Mouse (Mus musculus) forebrain, embryonic 11.5 days (tissue): ENCODE data around the gene Apold1. TPM values are rescaled to one million over a fixed set of nuclear protein-coding genes. Genes with fewer than 3 reads are reported as not detected.
A peak's percentile ranks its signal among the peaks of the same experiment; 100 is the strongest.

ENCODE experiments used
- ATAC-seq: fragments of 200-750 bp; cut with Nextera tagmentation; replicated peaks from 2 replicates; pipeline ENCODE4 v1.8.0; 2017; ENCODE audit warnings: moderate TSS enrichment; ENCODE audit not compliant: low FRiP score
- DNase-seq: peaks from one replicate; pipeline ENCODE4 v3.0.0-alpha.2; 2017; ENCODE audit warnings: low spot score
- H3K27ac ChIP-seq: fragments of 300-500 bp; sonication (generic); 2 replicates; pipeline ENCODE4 v1.5.1; 2014; ENCODE audit warnings: low read depth, low read length
- H3K27me3 ChIP-seq: fragments of 300-500 bp; sonication (generic); 2 replicates; pipeline ENCODE4 v1.6.1; 2014; ENCODE audit warnings: mild to moderate bottlenecking, low read length, mixed read lengths; ENCODE audit not compliant: control insufficient read depth, insufficient read depth
- H3K36me3 ChIP-seq: fragments of 300-500 bp; sonication (generic); 2 replicates; pipeline ENCODE4 v1.6.1; 2014; ENCODE audit warnings: mild to moderate bottlenecking, low read length, moderate library complexity, mixed read lengths; ENCODE audit not compliant: control insufficient read depth, insufficient read depth
- H3K4me1 ChIP-seq: fragments of 300-500 bp; sonication (generic); replicated peaks from 2 replicates; pipeline ENCODE4 v1.6.1; 2014; ENCODE audit warnings: low read length, mixed read lengths; ENCODE audit not compliant: control insufficient read depth, insufficient read depth
- H3K4me2 ChIP-seq: fragments of 300-500 bp; sonication (generic); 2 replicates; pipeline ENCODE4 v1.6.1; 2014; ENCODE audit warnings: low read depth, mild to moderate bottlenecking, low read length, moderate library complexity, mixed read lengths; ENCODE audit not compliant: severe bottlenecking
- H3K4me3 ChIP-seq: fragments of 300-500 bp; sonication (generic); 2 replicates; pipeline ENCODE4 v1.5.1; 2014; ENCODE audit warnings: low read depth, low read length
- H3K9ac ChIP-seq: fragments of 300-500 bp; sonication (generic); 2 replicates; pipeline ENCODE4 v1.6.1; 2014; ENCODE audit warnings: low read length
- H3K9me3 ChIP-seq: fragments of 300-500 bp; sonication (generic); 2 replicates; pipeline ENCODE4 v1.6.1; 2016; ENCODE audit warnings: low read length, mixed read lengths; ENCODE audit not compliant: control insufficient read depth
- WGBS: fragments of 180-500 bp; shearing (Covaris S2); extraction: QIAGEN DNeasy Blood & Tissue Kit; methylation state at CpG from one replicate; pipeline ENCODE4 v1.1.7; 2014; 5-methylcytosine and 5-hydroxymethylcytosine counted together
- polyA plus RNA-seq: library from polyadenylated mRNA; unstranded; fragments of >200 nt; fragmentation: Nextera tagmentation; extraction: Ambion mirVana; gene quantifications from 2 replicates; pipeline ENCODE4 v1.2.1, GENCODE M21; 2014

Apold1 gene
- polyA plus RNA-seq, 1 experiment from 2014 or later: 3.0 TPM

DNA sequence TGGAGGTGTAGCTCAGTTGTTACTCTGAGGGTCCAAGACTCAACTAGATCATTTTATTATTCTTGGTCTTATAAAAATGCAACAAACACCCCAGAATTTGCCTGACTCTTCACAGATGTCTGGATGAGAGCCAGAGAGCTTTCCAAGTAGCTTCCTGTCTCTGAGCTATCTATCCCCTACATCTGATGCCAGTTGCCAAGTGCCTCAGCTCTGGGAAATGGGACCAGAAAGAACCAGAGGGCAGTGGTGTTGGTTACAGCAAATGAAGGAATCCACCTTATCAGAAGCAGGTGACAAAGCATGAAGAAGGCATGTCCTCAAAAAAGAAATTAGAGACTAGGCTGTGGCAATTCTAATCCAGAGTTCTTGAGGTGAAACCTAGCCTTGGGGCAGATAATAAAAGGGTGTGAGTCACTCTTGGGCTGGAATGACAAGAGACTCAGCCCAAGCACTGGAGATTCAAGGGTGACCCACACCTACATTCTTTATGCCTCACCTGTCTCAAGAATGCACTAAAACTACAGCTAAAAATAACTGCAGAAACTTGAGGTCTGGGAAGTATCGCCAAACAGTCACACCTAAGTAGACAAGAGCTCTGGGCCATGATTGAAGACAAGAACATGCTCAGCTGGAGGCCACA, 43.4 kb downstream of the Apold1 start:
- no peak for ATAC-seq

GRCm38 (mm10) chr6:135026232-135026631, 44.7 kb downstream of the Apold1 start:
- no peaks in the 10 kb centered on the region for H3K27me3 ChIP-seq
- H3K27ac ChIP-seq: no peak overlapping the region
- no peaks in the 10 kb centered on the region for H3K4me1 ChIP-seq
- H3K9ac ChIP-seq: no peak overlapping the region
- WGBS: 10% methylated on average over 3 of the region's 3 CpGs
- H3K4me3 ChIP-seq: no peak overlapping the region
- no peak overlapping the region for H3K4me2 ChIP-seq
- H3K36me3 ChIP-seq: peaks cover 13% of the 10 kb centered on the region; the same call in 1 of the 2 replicates
- H3K9me3 ChIP-seq: no peaks in the 10 kb centered on the region
- 0 out of 2 replicates have a peak, but pooled peaks have one; percentile 49 for ATAC-seq
- DNase-seq: no peak

More for the DNA sequence above, 43.4 kb downstream of the Apold1 start:
- Histone ChIP-seq H3K4me3 (no peak overlapping the region), H3K4me1 (no peaks in the 10 kb centered on the region), H3K27me3 (no peaks in the 10 kb centered on the region), H3K36me3 (peaks cover 15% of the 10 kb centered on the region; the same call in 1 of the 2 replicates), H3K4me2 (no peak overlapping the region), H3K9ac (no peak overlapping the region), H3K27ac (no peak overlapping the region), H3K9me3 (no peaks in the 10 kb centered on the region)
- 97% methylated on average over 1 of the region's 1 CpGs for WGBS
- no peak for DNase-seq

DNA sequence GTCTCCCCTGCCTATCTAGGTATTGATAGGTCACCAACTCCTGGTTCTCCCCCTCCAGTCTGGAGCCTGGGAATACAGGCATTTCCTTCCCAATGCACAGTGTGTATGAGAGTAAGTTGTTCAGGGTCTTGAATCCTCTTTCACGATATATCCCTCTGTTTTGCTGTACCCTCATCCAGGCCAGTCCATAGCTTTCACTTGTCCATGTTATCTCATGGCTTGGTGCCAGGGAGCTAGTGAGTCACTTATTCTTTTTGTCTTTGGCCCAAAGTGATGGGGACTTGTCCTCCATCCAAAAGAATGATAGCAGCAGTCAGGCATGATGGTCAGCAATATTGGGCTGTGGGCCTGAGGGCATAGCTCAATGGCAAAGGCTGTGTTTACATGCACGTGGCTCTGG, 45.2 kb downstream of the Apold1 start:
- no peak overlapping the region for H3K27ac ChIP-seq
- H3K36me3 ChIP-seq: peaks cover 8% of the 10 kb centered on the region; the same call in 1 of the 2 replicates
- no peaks in the 10 kb centered on the region for H3K9me3 ChIP-seq
- no peak for DNase-seq
- 83% methylated on average over 2 of the region's 2 CpGs for WGBS
- no peak for ATAC-seq
- no peaks in the 10 kb centered on the region for H3K4me1 ChIP-seq
- no peak overlapping the region for H3K4me2 ChIP-seq
- H3K9ac ChIP-seq: no peak overlapping the region
- H3K4me3 ChIP-seq: no peak overlapping the region
- no peaks in the 10 kb centered on the region for H3K27me3 ChIP-seq

GRCm38 (mm10) chr6:135029246-135029645, 47.7 kb downstream of the Apold1 start:
- WGBS: 80% methylated on average over 4 of the region's 4 CpGs
- H3K36me3 ChIP-seq: no peaks in the 10 kb centered on the region
- no peak overlapping the region for H3K4me3 ChIP-seq
- DNase-seq (no peak), ATAC-seq (no peak)
- no peak overlapping the region for H3K9ac ChIP-seq
- H3K27me3 ChIP-seq: no peaks in the 10 kb centered on the region
- H3K4me1 ChIP-seq: no peaks in the 10 kb centered on the region
- no peaks in the 10 kb centered on the region for H3K9me3 ChIP-seq
- H3K27ac ChIP-seq: no peak overlapping the region
- no peak overlapping the region for H3K4me2 ChIP-seq

Other genes with a start within 250 kb of the Apold1 start
- gene Dusp16, start 189.1 kb upstream of the Apold1 start, polyA plus RNA-seq: 24.9 and 28.3 TPM in 2 replicates
- gene Crebl2, start 151.6 kb upstream of the Apold1 start, polyA plus RNA-seq: 0.87 and 1.1 TPM in 2 replicates
- 31.2 and 33.8 TPM in 2 replicates for gene Gpr19, start 83.1 kb upstream of the Apold1 start, polyA plus RNA-seq
- 26.2 and 27.3 TPM in 2 replicates for gene Cdkn1b, start 61.3 kb upstream of the Apold1 start, polyA plus RNA-seq
- 105 and 107 TPM in 2 replicates for gene Ddx47, start 29.9 kb downstream of the Apold1 start, polyA plus RNA-seq
- 2.7 and 4.5 TPM in 2 replicates for gene Gprc5a, start 83.9 kb downstream of the Apold1 start, polyA plus RNA-seq
- gene Gprc5d, start 136.6 kb downstream of the Apold1 start, polyA plus RNA-seq: not detected in 2 replicates
- gene Fam234b, start 216.3 kb downstream of the Apold1 start, polyA plus RNA-seq: 34.2 and 37.7 TPM in 2 replicates
- 3.0 and 4.0 TPM in 2 replicates for gene Hebp1, start 216.3 kb downstream of the Apold1 start, polyA plus RNA-seq